Mouse (Mus musculus) cerebellum, postnatal 25 days (tissue): Measurements from ENCODE around the gene Shisa5.

Source experiments
- DNase-seq, 2 experiments: peaks; one replicate each; pipeline ENCODE4 v3.0.0; 2021; ENCODE audit warnings: mixed read lengths in 2 of 2

Shisa5 gene

GRCm38 (mm10) chr9:109022866-109023685 lies 15.3 kb upstream of the Shisa5 start:
- no peak for DNase-seq

DNA sequence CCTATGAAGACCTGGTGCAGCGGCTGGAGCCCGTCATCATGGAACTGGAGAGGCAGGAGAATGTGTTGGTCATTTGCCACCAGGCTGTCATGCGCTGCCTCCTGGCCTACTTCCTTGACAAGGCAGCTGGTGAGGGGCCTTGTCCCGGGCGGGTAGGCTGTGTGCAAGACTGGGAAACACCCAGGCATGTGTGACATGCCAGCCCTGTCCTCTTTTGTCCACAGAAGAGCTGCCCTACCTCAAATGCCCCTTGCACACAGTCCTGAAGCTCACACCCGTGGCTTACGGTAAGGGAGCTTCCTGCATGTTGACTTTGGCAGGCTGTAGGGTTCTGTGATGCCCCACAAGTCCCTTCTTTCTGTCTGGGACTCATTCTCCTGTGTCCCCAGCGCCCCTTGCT lies 10.8 kb upstream of the Shisa5 start:
- DNase-seq: no peak

GRCm38 (mm10) chr9:109028421-109028820 lies 9.9 kb upstream of the Shisa5 start:
- no peak for DNase-seq

GRCm38 (mm10) chr9:109028919-109029318 lies 9.4 kb upstream of the Shisa5 start:
- DNase-seq: no peak

DNA sequence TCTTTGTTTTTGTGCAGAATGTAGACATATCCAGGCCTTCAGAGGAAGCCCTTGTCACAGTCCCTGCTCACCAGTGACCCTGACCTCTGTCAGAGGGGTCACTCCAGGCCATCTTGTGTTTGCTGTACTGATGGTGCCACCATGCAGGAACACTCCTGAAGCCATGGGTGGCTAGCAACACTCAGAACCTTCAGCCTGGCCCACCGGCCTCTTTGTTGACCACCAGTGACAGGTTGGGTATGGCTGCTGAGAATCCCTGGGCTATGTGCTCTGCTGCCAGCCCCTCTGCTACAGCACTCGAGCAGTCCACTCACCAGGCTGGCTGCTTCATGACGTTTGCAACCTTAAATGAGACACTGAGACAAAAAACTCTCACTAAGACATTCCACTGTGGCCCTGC lies 8.1 kb upstream of the Shisa5 start:
- no peak for DNase-seq

DNA sequence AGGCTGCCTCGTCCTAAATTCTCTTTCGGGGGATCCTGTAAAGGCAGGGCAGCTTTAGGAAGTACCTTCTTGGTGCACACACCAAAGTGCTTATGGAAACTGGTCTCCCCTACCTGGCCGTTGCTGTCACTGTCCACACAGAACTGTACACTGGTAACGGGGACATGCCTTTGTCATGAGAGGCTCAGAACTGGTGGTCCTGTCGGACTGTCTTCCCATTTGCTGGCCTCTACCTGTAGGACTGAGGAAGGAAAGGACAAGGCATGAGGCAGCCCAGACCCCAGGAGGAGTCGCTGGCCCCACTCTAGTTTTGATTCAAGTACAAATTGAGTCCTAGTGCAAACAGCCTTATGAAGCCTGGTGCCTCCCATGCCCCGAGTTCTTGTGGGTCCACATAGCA lies 7.4 kb upstream of the Shisa5 start:
- DNase-seq: no peak

DNA sequence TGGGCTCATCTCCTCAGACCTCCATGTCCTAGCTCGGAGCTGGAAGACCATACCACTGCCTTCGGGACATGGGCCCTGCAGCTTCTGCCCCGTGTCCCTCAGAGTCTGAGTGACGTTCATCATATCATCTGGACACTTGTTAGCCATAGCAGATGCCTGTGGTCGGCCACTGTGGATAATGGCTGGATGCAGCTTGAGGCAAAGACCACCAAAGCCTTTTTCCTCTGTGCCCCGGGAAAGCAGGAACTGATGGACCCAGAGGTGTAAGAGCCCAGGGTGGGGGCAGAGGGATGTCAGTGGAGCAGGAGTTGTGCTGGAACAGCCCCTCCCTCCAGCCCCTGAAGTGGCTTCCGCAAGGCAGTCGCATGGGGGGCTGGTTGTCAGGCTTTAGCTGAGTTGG lies 6.7 kb upstream of the Shisa5 start:
- DNase-seq: no peak

GRCm38 (mm10) chr9:109032435-109032834 lies 5.9 kb upstream of the Shisa5 start:
- DNase-seq: no peak

- peak; percentile 72 to 82 for DNase-seq
Measured at GRCm38 (mm10) chr9:109038901-109039364, 568 bp downstream of the Shisa5 start.

GRCm38 (mm10) chr9:109039681-109040080 lies 1.3 kb downstream of the Shisa5 start:
- no peak for DNase-seq

- peak in 1 of 2 experiments; percentile 11 for DNase-seq
Measured at GRCm38 (mm10) chr9:109040216-109040615, 1.9 kb downstream of the Shisa5 start.

GRCm38 (mm10) chr9:109040906-109041305 lies 2.5 kb downstream of the Shisa5 start:
- DNase-seq: no peak

GRCm38 (mm10) chr9:109041351-109041750 lies 3.0 kb downstream of the Shisa5 start:
- DNase-seq: no peak

GRCm38 (mm10) chr9:109046306-109046705 lies 7.9 kb downstream of the Shisa5 start:
- DNase-seq: peak; percentile 46 to 62

- DNase-seq: no peak
Measured at GRCm38 (mm10) chr9:109049316-109049715, 11.0 kb downstream of the Shisa5 start.

- no peak for DNase-seq
Measured at GRCm38 (mm10) chr9:109049996-109050673, 11.8 kb downstream of the Shisa5 start.

DNA sequence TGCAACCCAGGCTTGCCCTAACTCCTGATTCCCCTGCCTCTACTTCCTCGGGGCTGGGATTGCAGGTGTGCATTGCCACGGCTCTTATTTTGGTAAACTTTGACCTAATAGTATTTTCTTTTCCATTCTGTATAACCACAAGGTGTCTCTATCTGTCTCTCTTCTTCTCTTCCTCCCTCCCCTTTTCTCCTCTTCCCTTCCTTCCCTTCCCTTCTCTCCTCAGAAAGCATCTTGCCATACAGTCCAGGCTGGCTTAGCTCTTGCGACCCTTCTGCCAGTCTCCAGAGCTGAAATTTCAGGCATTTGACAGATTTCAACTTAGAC lies 12.3 kb downstream of the Shisa5 start:
- no peak for DNase-seq

DNA sequence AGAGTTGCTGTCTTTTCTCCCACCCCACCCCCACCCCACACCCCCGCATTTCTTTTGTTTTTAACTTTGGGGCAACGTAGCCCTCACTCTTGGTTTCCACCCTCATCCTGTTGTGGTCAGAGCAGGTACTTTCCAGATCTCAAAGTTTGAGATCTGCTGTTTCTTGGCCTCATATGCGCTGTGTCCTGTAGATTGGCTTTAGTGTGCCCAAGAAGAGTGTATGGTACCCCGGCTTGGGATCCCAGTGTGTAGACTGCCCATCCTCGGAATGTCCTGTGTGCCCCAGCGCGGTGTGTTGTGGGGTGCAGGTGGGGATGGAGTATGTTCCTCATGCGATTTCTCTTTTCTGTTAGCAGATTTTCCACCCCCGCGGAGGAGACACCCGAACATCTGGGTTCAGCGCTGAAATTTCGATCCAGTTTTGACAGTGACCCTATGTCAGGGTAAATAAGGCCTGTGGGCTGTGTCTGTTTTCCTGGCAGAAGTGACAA lies 12.7 kb downstream of the Shisa5 start:
- DNase-seq: no peak

DNA sequence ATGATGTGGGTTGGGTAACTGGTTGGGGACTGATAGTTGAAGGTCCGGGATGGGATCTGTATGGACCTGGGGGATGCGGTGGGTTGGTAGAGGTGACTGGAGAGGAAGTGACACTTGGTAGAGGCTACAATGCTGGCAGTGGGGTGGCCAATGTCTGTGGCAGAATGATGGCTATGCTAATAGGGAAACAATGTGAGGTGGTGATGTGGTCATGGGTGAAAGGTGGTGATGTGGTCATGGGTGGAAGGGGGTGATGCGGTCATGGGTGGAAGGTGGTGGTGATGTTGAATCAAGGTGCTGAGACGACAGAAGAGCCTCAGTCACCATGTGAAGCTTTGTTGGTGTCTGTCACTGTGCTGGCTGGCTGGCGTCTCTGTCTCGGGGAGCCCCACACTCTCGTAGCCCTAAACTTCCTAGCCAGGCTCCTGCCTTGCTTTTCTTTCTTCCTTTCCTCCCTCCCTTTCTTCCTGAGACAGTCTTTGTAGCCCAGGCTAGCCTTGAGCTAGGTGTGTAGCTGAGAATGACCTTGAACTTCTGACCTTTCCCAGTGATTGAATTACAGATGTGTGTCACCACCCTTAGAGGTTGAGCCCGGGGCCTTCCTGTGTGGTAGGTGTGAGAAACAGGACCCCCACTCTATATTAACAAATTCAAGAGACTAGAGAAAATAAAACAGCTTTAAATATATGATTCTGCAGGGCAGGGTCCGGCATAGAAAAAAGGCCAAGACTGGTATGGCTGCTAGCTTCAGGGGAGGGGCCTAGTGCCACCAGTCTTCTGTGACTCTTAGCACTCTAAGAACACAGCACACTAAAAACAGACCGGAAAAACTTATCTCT lies 13.5 kb downstream of the Shisa5 start:
- DNase-seq: no peak

GRCm38 (mm10) chr9:109052490-109053260 lies 14.3 kb downstream of the Shisa5 start:
- DNase-seq: no peak

DNA sequence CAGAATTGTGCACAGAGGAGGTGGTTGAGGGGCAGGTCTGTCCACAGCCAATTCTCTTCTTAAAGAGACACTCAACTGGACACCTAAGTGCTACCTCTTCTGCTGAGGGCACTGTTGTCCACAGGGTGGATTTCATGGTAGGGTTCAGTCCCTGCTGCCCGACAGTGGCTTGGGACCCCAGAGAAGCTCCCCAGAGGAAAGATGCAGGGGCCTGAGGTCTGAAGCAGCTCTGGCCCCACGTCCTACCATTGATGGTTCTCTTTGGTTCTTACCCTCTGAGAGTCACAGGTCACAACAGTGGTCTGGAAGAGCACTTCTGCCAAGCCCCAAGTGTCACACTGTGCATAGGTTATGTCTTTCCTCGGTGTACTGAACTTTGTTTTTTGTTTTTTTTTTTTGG lies 15.0 kb downstream of the Shisa5 start:
- no peak for DNase-seq

GRCm38 (mm10) chr9:109053851-109054250 lies 15.5 kb downstream of the Shisa5 start:
- no peak for DNase-seq
